Mouse (Mus musculus) forelimb bud, embryonic 11.5 days (tissue): Measurements from ENCODE around the gene Ppfia4.

Experiments used
- DNase-seq: peaks from one replicate; pipeline ENCODE4 v3.0.0-alpha.2; 2012; ENCODE audit warnings: low read depth, low spot score

Gene Ppfia4

DNA sequence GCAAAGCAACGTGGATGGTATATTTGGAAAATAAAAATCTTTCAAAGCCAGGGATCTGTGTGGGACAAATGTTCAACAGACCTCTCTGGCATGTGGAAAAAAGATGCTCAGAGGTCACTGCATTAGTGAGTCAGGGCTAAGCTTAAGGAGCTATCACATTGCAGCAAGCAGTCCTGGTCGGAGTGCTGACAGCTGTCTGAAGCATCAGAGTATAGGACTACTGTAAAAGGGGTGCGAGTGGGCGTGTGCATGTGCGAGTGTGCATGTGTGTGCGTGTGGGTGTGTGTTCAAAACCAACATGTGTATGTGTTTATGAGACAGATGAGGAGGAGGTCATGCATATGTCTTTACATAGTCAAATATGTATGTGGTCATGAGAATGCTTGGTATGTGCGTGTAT lies 6.4 kb upstream of the Ppfia4 start:
- DNase-seq = no peak

DNA sequence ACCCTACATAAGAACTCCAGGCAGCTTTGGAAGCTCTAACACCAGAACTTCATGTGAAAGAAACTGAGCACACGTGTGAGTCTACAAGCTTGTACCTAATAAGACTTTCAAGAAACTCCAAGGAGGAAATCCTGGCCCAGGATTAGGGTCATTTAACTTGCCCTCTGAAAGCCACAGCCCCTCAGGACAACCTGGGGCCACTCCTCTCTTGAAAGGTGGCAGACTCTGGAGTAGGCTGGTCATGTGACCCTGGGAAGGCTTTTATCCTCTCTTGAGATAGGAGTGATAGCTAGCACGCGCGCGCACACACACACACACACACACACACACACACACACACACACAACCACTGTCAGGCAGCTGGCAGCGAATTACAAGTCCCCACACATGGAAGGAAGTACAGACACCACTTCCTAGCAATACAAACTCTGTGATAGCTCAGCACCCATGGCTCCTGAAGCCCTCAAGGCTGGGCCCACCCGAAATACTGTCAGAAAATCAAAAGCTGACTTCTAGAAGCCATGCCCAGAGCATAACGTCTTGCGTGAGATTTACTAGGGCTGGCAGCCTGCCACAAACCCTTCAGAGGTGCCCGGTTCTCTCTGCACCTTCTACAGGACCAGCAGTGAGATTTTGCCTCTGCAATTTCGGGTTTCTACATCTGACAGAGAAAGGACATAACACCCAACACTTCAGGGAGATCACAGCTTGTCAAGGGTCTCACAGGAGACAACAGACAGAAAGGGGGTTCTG lies 4.4 kb upstream of the Ppfia4 start:
- DNase-seq = no peak

DNA sequence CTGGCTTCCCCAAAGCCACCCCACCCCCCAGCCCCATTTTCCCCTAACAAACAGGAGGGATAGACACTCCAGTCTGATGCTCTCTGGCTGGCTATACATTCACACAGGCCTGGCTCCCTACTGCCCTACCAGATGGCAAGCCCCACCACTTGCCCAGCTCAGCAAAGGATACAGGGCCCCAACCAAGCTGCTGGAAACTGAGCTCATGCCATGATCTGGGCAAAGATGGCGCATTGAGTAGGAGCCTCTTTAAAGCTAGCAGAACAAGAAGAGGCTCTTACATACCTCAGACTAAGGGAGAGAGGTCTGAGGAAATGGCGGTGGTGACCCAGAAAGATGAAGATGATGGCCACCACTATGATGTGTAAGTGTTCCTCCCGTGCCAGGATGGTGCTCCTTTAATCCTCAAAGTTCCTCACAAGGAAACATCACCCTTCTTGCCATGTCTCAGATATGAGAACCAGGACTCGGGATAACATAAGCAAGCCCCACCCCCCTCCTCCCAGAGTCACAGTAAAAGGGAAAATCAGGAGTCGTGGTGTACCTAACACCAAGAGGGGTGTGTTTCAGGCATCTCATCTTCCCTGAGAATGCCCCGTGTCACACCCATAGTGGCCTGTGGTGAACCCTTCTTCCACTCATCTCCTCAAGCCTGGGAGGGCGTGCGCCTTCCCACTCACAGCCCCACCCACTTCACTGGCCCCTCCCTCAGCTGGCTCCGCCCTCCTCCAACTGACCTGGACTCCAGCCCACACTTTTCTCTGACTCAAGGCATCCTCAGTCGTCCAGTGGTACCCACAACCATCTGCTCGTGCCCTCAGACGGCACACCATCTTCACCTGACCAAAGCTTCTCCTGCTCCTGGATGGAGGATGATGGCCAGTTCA lies 3.4 kb upstream of the Ppfia4 start:
- no peak for DNase-seq

DNA sequence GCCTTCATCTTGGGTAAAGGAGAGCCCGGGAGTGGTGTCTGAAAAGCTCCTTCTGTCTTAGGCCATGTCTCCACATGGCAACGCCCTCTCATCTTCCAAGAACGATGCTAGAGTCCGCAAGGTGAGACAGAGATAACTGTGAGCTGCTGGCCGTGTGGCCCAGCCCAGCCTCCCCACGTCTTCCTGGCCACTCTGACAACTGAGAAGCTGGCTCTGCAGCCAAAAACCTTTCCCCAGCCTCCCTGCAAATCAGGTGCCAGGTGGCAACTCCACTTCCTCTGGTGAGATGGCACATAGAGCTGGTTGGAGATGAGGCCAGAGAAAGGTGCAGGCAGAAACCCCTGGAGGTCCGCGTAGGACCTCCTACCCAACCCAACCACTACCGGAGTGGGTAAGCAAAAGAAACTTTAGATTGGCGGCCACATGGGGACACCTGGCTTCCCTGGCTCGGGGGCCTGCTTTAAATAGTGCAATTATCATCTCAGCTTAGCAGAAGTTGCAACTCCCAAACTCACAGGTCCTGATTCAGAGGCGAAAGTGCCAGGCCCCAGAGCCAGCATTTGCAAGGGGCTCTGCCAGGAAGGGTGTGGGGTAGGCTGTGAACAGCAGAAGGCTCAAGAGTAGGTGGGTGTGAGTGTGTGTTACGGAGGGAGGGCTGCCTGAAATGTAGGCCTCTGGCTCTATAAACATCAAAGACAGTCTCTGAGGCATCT lies 2.6 kb upstream of the Ppfia4 start:
- no peak for DNase-seq

DNA sequence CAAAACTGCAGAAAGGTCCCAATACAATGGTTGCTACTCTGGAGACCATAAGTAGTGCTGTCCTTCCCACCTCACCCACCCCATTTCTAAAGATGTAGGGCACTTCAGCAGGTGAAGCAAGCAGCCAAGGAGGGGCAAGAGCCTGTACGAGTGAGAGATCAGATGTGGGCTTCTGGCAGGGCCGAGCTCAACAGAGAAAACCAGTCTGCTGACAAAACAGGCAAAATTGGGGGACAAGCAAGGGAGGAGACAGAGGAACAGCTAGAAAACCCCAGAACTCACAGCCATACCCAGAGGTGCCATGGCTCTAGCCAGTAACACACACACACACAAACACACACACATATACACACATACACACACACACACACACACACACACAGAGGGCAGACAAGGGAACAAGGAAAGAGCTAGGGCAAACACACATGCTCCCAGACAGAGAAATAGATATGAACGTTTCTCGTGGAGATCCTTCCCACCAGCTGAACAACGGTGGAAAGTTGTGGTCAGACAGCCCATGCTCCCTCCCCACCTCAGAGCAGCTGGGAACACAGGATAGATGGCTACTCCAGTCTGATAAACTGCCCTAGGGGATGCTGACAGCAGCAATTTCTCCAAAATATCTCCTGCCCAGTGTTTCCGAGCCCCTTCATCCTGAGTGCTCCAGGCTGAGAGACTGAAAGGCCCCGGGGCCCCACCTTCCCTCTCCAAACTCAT lies 1.5 kb upstream of the Ppfia4 start:
- no peak for DNase-seq

DNA sequence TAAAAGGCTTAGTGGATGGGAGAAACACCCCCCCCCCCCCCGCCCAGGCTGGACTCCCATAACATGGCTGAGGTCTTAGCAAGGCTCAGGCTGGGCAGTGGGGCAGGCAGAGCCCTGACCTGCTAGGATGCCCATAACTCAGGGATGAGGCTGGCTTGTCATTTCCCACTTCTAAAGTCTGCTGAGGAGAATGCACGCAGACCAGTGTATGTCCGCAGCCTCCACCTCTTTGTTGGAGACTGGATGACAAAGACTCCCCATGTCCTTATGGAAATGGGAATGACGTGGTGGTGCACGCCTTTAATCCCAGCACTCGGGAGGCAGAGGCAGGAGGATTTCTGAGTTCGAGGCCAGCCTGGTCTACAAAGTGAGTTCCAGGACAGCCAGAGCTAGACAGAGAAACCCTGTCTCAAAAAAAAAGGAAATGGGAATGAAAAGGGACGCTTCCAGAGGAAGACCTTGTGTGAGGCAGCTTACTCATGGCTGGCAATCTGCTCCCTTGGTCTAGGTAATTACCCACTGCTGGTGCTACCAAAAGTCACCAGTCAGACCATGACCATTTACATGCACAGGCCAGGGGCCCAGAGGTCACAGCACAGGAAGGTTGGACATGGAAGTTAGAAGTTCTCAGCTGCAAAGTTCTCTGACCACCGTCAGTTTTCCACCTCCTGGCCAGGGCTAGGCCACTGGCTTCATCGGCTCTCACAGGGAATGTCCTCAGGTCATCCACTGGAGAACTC lies 813 bp upstream of the Ppfia4 start:
- no peak for DNase-seq

DNA sequence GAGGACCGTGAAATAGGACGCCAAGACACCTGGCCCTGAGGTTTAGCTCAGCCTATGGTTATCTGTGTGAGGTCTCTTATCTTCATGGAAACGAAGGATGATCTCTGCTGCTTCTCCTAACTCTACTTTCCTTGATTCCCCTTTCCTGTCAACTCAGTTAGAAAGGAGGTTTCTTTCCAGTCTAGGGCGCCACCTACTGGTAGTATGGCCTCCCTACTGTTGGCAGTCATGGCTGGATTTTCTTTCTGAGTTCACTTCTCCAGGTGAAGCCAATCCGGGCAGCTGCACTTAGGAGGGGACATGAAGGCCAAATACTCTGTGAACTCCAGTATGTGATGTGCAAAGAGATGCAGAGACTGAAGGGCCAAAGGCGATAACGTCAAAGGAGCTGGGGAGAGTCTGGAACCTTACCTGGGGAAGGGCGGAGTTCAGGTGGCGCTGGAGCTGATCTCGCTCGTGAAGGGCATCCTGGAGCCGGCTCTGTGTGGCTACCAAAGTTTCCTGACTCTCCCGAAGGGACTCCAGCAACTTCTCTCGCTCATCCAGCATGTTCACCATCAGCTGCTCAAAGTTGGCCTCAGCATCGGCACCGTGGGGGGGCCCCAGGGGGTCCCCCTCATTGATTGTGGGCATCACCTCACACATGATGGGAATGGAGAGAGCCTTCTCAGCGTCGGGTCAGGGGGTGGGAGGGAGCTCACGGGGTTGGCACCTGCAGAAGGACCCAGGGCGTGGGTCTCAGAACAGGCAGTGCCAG lies 671 bp downstream of the Ppfia4 start:
- DNase-seq = peak; percentile 76

DNA sequence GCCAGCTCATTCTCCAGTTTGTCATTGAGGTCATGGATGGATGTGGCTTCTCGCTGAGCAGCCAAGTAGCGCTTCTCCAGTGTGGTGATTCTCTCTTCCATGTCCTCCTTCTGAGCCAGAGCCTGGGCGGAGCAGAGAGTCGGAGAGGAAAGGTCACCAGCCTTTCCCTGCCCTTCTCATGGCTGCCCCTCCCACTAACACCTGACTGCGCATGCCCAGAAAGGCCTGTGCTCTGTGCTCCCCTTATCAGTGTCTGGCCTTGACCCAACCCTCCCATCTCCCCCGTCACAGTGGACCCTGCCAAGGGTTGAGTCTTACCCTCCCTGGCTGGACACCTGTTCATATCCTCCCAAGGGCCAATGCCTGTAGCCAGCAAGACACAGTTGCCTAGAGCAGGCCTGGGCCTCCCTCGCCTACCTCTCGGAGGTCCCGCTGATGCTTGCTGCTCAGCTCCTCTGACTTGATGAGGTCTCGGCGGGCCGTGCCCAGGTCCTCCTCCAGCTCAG lies 5.8 kb downstream of the Ppfia4 start:
- no peak for DNase-seq

DNA sequence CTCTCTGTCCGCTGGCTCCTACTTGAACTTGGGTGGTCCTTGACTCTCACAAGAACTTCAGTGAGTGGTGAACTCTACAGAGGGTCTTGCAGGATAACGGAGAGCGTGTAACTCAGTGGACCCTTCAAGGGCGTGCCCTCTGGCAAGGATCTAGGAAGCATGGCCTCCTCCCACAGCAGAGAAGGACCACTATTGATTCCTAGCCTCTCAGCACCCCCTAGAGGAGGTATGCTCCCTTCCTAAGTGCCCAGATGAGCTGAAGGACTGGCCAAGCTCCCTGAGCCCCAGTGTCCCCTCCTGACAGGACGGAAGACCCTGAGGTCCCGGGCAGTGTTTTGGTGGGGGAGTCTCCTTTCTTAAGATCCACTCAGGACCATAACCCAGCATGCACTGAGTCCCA lies 10.1 kb downstream of the Ppfia4 start:
- DNase-seq = no peak

DNA sequence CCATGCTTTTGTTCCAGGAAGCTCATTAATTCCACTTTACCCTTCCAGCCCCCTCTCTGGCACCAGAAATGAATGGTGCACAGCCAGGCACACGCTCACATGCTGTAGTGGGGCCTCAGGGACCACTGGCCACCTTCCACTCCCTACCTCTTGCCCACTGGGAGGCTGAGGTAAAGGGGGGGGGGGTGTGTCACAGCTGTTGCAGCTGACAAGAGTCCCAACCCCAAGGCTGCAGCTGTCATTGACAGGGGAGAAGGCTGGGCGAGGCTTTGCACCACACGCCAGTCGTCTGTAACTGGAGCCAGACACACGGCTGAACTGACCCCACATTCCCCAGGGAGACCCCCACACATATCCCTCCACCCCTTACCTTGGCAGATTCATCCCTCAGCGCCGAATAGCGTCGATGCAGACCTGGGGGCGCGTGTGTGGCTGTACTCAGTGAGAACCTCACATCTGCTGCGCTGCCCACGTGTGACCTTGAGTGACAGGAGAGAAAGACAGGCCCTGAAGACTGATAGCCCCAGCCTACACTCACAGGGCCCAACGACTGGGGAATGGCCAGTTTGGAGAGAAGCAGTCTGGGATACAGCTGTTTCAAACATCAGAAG lies 11.9 kb downstream of the Ppfia4 start:
- DNase-seq = no peak

DNA sequence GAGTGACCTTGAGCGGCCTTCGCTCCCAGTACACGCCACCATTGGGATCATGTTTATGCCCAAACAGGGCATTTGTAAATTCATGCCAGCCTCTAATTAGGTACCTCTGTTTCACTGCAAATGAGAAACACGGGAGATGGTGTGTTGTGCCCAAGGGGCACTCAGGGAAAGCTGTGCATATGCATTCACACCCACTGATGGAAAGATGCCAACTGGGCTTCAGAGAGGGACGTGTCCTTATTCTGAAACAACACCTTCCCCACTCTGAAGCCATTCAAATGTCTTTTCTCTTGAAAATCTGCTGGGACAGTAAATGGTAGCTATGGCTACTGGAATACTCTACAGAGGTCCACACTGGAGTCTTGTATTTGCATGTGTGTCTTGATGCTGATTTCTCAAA lies 14.5 kb downstream of the Ppfia4 start:
- no peak for DNase-seq

DNA sequence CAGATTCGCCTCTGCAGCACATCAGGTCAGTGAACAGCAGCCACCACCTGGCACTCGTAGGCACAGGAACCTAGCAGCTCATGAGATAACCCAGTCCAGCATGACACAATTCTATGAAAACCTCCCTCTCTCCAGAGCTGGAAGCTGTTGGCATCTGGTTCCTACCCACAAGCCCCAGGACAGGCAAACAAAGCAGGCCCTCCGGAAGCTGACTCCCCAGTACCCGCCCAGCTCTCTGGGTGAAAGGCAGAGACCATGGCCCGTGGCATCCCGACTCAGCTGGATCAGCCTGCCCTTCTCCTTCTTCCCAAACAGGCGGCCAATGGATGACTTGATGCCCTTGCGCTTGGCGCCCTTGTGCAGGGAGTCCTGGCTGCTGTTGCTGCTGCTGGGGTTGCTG lies 16.4 kb downstream of the Ppfia4 start:
- DNase-seq = no peak

DNA sequence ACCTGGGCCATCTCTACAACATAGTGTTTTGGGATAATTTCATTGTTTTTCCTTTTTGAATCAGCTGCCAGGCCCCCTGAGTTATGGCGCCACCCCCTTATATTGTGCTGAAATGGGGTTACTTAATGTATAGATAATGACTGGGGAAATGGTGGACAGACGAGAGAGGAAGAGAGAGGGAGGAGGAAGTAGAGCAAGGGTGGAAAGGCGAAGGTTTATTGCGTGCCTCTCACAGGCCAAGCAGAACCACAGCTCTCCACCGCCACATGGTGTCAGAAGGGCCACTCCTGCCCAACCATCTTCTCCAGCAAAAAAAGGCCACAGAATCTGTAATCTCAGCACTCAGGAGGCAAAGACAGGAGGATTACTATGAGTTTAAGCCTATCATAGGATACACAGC lies 17.5 kb downstream of the Ppfia4 start:
- DNase-seq = no peak

DNA sequence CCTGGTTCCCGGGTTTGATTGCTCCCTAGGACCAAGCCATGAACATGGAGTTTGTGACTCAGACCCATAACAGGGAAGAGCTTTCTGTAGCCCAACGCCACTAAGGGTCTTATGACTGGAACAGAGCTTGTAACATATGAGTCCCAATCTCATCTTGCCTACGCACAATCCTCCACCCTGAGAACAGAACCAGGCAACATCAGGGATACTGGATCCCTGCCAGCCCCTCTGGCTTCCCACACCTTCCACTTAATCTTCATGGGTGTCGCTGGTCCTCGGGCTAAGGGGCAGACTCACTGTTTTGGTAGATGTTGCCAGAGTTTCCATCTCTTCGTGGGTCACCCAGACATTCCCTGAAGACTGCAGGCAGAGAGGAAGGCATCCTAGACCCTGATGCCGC lies 21.0 kb downstream of the Ppfia4 start:
- DNase-seq = no peak

DNA sequence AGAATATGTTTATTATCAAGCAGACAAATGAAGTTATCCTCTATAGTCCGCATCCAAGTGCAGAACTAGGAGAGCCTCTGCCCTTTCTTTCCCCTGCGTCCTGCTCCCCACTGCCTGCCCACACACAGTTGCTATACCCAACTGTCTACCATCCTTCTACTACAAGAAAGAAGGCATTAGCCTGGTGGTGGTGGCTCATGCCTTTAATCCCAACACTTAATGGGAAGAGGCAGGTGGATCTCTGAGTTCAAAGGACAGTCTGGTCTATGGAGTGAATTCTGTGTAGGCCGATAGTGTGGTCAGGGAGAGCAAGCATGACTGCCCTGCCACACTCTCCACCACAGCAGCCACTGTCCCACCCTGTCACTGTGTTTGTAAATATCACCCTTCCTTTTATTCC lies 22.0 kb downstream of the Ppfia4 start:
- no peak for DNase-seq

DNA sequence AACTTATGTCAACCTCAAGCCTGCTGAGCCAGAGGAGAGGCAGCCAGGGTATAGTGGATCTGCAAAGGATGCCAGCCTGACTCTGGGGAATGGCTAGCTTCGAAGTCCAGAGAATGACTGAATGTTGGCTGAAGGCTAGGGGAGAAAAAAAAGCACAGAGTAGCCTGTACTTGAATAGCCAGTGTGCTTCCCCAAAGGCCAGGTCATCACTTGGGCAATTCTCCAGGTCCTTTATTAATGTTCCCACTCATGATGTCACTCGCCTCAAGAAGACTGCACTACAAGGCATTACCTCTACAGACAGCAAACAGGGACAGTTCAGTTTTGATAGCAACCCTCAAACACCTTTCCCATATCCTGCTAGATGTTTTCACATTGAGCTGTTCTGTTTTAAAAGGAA lies 22.4 kb downstream of the Ppfia4 start:
- no peak for DNase-seq

DNA sequence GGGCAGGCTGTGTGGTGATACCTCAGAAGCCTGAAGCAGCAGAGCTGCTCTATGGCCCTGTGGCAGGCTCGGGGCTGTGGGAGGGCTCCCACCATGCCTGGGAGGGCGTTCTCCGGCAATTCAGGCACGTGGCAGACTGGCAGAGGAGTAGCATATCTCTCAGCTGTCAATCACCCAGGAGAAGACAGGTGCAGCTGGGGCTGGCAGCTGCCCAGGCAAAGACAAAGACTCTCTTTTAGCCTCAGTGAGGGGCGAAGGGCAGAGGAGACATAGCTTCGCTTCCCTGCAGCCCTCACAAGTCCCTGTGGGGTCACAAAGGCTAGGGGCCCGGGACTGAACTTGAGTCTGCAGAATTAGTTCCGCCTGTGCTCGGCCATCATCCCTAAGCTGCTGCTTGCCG lies 25.3 kb downstream of the Ppfia4 start:
- no peak for DNase-seq

DNA sequence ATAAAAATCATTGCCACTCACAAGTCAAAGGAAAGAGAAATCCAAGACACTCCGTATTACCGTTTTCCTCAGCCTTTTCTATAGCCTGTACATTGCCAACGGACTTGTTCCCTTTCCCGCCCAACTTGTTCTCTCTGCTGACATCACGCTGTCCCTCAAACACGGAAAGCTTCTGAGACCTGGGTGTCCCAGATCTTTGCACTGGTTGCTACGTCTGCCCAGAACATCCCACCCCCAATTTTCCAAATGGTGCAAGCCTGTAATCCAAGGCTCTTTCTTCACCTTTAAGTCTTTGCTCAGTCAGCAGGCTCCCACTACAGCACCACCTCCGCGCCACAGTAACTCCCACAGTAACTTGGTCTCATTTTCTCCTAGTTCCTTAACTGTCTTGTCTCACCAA lies 27.8 kb downstream of the Ppfia4 start:
- no peak for DNase-seq

DNA sequence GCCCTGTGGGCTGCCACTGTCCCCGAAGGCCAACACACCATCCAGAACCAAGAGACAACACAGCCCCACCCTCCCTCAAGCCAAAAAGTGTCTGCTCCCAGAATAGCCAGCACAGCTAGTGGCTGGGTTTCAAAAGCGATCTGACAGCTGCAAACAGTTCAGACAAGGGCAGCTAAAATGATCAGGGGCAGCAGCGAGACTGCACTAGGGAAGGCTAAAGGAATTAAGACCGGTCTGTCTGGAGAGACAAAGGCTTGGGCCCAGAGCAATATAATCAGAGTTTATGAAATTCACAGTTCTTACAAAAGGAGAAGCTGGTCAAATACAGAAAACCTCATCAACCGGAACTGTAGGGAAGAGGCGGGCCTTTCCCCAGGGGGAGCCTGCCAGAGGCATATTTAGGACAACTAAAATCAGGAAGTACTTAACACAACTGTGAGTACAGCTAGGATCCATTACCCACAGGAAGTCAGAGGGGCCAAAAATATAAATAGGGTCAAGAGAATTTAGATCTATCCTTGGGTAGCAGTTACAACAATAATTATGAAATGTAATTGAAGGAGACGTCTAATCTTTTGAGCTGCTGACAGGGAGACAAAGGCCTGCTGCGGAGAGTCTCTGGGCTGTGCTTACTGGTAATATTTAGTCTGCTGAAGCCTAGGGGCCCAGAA lies 30.0 kb downstream of the Ppfia4 start:
- no peak for DNase-seq
